Mouse (Mus musculus) cerebellum, adult 18-20 months (tissue): ENCODE measurements around the gene Zfp316.

ENCODE experiments used
- DNase-seq, 2 experiments: peaks; one replicate each; pipeline ENCODE4 v3.0.0; 2021

The Zfp316 gene

GRCm38 (mm10) chr5:143275761-143276160 is 5.9 kb upstream of the Zfp316 start:
- DNase-seq = no peak

DNA sequence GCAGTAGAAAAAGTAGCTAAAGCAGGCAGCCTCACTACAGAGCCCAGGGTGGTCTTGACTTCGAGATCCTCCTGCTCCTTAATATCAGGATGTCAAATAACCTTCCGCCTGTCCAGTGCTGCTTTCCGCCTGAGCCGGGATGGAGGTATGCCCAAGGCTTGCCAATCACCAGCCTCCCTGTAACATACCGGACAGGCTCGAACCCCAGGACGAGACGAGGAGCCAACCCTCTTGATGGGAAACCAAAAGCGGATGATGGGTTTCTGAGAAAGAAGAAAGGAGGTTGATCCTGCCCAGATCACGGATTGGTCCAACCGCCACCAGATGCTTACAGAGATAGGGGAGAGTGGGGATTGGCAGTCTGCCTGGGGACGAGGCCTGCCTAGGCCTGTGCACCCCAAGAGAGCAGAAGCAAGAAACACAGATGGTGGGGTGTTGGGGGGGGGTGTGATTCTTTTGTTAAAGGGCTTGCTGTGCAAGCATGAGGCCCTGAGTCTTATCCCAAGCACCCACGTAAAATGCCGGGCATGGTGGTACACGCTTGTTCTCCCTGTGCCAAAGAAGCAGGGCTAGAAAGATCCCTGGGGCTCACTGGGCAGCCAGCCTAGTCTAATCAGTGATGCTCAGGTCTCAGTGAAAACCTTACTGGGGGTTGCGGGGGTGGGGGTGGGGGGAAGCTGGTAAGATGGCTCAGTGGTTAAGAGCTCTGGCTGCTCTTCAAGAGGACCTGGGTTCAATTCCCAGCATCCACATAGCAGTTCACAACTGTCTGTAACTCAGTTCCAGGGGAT is 2.9 kb upstream of the Zfp316 start:
- no peak for DNase-seq

- DNase-seq = no peak
Observed at GRCm38 (mm10) chr5:143272108-143272507, 2.3 kb upstream of the Zfp316 start.

- DNase-seq = no peak
Observed at GRCm38 (mm10) chr5:143271642-143272041, 1.8 kb upstream of the Zfp316 start.

DNA sequence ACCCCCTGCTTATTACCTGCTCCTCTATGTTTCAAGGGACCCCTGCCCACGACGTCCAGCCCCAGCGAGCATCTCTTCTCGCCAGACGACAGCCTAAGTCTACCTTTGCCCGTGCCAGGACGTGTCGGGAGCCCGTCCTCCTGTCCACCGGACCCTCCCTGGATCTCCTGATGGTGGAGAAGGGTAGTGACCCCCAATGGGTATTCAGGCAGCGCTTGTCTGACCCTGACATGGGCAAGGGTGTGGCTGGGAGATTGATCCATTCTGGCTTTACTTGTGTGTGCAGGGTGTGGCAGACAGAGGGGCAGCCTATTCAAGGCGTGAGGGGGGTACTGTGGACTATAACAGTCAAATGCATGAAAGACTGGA is 313 bp upstream of the Zfp316 start:
- no peak for DNase-seq

GRCm38 (mm10) chr5:143268985-143269362 is 848 bp downstream of the Zfp316 start:
- DNase-seq = no peak

DNA sequence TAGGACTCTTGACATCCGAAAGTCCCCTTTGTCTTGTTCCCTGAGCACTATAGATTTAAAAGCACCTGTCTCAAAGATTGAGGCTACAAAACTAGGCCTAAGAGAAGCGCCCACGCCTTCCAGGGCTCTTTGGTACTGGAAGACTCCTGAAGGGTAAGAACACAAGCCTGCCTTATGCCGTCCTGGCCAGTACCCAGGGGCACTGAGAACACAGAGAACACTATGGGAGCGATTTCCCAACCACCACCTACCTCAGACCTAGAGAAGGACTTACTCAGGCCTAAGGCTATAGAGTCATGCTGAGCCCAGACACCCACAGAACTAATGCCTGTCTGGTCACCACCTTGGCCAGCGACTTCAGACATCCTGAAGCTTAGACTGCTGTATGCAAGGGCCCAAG is 3.0 kb downstream of the Zfp316 start:
- DNase-seq = no peak

GRCm38 (mm10) chr5:143265409-143265808 is 4.4 kb downstream of the Zfp316 start:
- DNase-seq = no peak

- DNase-seq = peak; percentile 24 to 30
Observed at GRCm38 (mm10) chr5:143264689-143265088, 5.1 kb downstream of the Zfp316 start.

- DNase-seq = no peak
Observed at GRCm38 (mm10) chr5:143261636-143262035, 8.2 kb downstream of the Zfp316 start.

- DNase-seq = no peak
Observed at GRCm38 (mm10) chr5:143255802-143256201, 14.0 kb downstream of the Zfp316 start.

DNA sequence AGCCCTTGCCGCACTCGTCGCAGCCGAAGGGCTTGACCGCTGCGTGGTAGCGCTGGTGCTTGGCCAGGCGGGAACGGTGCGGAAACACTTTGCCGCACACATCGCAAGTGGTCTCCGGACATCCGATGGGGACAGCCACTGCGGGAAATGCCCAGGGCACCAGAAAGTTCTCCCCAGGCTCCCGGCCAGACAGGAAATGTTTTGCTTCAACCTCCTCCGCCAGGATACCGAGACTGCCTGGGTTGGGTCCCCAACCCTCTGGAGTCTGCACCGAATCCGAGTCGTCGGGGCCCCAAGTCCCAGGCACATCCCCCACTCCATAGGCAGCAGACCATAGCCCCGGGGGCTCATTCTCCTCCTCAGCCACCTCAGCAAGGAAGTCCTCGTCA is 14.7 kb downstream of the Zfp316 start:
- DNase-seq = no peak

- DNase-seq = peak; percentile 48 to 65
Observed at GRCm38 (mm10) chr5:143254487-143255130, 15.2 kb downstream of the Zfp316 start.

DNA sequence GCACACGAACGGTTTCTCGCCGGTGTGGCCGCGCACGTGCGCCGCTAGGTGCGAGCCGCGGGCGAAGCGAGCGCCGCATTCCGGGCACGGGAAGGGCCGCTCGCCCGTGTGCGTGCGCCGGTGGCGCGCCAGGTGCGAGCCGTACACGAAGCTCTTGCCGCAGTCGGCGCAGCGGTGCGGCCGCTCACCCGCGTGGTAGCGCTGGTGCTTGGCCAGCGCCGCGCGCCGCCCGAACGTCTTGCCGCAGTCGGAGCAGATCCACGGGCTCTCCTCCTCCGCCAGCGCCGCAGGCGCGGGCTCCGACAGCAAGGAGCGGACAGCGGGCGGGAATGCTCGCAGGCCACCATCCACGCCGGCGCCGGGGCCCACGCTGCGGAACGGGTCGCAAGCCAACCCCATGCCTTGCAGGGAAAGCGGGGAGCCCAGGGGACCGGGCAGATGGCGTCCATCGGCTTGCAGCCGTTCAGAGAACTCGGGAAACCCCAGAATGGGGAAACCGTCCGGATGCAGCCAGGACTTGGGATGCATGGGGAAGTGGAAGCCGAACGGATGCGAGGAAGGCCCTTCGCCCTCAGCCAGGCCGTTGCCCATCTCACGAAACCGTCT is 15.8 kb downstream of the Zfp316 start:
- DNase-seq = peak in 1 of 2 experiments; percentile 58

DNA sequence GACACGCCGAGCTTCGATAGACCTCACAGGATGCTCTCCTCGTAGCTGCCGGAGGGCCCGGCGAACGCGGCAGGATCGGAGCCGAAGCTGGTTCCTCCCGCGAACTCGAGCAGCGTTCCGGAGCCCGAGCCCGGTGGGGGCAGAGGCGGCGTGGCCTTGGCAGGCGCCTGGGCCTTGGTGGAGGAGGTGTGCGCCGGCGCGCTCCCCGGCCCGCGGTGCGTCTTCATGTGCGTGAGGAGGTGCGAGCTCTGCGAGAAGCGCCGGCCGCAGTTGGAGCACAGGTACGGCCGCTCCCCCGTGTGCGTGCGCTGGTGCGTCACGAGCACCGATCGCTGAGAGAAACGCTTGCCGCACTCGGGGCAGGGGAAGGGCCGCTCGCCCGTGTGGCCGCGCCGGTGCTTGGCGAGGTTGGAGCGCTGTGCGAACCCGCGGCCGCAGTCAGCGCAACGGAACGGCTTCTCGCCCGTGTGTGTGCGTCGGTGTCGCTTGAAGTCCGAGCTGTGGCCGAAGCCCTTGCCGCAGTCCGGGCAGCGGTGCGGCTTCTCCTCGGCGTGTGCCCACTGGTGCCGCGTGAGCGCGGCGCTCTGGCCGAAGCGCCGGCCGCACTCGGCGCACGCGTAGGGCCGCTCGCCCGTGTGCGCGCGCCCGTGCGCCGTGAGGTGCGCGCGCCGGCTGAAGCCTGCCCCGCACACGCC is 16.5 kb downstream of the Zfp316 start:
- peak; percentile 67 to 80 for DNase-seq

- no peak for DNase-seq
Observed at GRCm38 (mm10) chr5:143252791-143253185, 17.0 kb downstream of the Zfp316 start.

GRCm38 (mm10) chr5:143252039-143252438 is 17.8 kb downstream of the Zfp316 start:
- no peak for DNase-seq

DNA sequence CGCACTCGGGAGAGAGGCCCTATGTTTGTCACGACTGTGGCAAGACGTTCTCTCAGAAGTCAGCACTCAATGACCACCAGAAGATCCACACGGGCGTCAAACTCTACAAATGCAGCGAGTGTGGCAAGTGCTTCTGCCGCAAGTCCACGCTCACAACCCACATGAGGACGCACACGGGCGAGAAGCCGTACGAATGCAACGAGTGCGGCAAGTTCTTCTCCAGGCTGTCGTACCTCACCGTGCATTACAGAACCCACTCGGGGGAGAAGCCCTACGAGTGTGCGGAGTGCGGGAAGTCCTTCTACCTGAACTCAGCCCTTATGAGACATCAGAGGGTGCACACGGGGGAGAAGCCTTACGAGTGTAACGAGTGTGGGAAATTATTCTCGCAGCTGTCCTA is 24.9 kb downstream of the Zfp316 start:
- DNase-seq = no peak

GRCm38 (mm10) chr5:143236036-143236435 is 33.8 kb downstream of the Zfp316 start:
- no peak for DNase-seq

- peak; percentile 94 to 96 for DNase-seq
Observed at GRCm38 (mm10) chr5:143235028-143235693, 34.7 kb downstream of the Zfp316 start, which contains the start of gene Zfp12. Zfp12 (plus strand) TSS chr5:143235163.

DNA sequence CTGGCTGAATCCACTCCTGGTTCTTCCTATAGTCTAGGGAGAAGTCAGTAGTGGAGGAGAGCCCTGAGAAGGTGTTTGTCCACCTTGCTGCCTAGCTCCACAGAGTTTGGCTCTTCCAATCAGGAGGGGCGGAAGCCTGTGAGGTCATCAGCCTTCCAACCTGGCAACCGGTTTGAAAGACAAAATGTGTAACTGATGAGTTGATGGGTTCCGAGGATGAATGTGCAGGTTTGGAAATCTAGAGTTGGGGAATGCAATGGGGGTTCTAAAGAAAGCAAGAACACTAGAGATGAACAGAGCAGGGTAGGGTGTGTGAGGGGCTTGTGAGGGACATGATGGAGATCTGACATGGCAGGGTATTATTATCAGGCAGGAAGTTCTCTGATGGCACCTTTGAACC is 43.0 kb downstream of the Zfp316 start, which contains the start of gene Spdye4a:
Gene Spdye4a (minus strand): TSS at position 101 of the 400 bp plus-strand sequence.
- no peak for DNase-seq

DNA sequence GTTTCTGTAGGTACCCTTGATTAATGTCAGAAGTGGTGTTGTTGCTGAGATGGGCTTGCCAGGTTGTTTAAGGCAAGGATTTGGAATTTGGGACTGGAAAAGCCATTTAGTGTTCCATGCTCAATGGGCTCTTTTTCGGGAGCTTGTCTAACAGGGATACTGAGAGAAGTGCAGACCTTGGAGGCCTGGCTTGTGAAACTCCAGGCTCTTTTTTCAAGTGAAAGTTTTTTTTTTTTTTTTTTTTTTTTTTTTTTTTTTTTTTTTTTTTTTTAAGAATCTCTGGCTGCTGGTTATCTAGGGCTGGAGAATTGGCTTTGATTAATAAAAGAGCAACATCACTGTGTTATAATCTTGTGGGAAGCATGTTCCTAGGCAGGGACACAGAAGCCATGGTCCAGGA is 47.5 kb downstream of the Zfp316 start:
- no peak for DNase-seq

DNA sequence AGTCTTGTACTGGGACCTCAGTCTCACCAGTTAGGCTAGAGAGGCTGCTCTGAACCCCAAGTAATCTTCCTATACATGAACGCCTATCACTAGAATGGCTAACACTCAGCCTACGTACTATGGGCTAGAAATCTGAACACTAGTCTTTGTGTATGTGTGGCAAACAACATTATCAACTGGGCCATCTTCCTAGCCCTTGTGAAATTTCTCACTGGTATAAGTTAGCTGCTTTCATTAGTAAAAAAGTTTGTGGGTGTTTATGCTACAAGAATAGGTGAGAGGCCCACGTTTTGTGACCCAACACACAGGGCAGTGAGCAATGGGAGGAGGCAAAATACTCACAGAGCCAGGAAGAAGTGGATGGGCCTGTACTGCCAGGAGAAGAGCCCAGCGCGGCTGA is 48.8 kb downstream of the Zfp316 start:
- no peak for DNase-seq
